Mouse (Mus musculus) gastrocnemius, postnatal 36 days (tissue): ENCODE data around the gene Spats2. TPM values are rescaled to one million over a fixed set of nuclear protein-coding genes. Genes with fewer than 3 reads are reported as not detected.

ENCODE experiments used
- DNase-seq, 2 experiments: peaks; one replicate each; pipeline ENCODE4 v3.0.0; 2022
- intact Hi-C: fragments of 180-260 bp; cut with DNase I; formaldehyde crosslinking; loops from one replicate; pipeline ENCODE4 v1.15.1; 2025
- total RNA-seq, 2 experiments: library from RNA; stranded (reverse); gene quantifications; 2 replicates each; pipeline ENCODE4 v1.2.3; 2021

The Spats2 gene
- total RNA-seq, 2 experiments from 2014 or later = 3.8 to 3.9 TPM

DNA sequence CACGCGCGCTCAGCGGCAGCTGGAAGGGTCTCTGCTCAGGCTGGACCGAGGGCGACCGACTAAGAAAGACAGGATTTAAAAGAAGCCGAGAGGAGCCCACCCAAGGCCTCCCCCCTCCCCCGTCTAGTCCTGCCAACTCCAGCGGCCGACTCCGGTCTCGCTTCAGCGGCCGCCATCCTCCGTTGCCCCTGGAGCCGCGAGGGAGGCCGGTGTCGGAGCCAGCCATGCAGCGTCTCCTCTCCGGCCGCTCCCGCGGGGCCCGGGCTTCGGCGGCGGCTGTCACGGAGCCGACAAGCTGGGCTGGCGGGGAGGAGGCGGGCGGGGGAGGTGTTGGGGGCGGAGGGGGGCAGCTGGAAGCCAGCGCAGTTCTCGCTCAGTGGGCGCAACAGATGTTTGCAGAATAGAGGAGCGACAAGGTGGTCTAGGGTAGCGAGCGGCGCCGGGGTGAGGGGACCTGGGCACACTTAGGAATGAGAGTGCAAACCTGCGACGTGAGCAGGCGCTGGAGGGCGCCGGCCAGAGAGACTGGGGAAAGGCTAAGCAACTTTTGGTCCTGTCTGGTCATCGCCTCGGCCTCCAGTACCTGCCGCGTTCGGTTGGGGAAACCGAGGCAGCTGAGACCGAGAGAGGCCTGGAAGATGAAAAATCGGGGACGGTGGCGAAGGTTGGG, 28.8 kb upstream of the Spats2 start:
- DNase-seq = no peak
- intact Hi-C loops = no loop called here

- intact Hi-C loops = no loop called here
- DNase-seq = no peak
Measured at GRCm38 (mm10) chr15:99097840-99098492, 27.8 kb upstream of the Spats2 start.

DNA sequence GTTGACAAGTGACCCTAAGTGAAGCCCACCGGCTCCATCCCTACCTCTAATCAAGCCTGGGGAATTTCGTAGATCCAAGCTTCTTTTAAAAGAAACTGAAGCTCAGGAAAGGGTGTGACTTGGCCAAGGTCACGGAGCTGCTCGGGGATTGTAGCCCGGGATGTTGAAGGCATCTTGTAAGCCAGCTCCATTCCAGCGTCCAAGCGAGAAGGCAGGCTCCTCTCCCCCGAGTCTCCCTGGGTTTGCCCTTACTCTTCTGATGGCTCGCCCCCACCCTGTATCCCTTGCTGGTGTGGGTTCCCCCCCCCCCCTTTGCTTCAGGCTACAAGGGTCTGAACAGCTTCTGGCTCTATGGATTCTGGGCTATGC, 27.2 kb upstream of the Spats2 start:
- DNase-seq = no peak
- intact Hi-C loops = no loop called here

DNA sequence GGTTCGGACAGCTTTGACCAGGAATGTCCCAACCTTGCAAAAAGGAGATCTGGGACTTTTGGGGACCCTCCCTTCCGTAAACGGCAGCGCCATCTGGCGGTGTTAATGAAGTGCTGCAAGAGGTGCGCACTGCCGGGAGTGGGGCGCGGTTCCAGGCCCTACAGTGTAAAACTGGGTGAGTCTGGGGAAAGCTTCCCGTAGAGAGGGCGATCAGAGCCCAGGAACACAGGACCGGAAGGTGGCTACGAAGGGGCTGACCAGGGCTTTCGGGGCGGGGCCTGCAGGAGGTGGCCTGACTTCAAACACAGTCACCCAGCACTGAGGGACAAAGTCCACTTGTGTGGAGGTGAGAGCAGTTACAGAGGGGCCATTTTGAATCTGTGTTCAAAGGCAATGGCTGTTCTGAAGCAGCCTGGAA, 26.6 kb upstream of the Spats2 start:
- peak in 1 of 2 experiments; percentile 29 for DNase-seq
- intact Hi-C loops = no loop called here

DNA sequence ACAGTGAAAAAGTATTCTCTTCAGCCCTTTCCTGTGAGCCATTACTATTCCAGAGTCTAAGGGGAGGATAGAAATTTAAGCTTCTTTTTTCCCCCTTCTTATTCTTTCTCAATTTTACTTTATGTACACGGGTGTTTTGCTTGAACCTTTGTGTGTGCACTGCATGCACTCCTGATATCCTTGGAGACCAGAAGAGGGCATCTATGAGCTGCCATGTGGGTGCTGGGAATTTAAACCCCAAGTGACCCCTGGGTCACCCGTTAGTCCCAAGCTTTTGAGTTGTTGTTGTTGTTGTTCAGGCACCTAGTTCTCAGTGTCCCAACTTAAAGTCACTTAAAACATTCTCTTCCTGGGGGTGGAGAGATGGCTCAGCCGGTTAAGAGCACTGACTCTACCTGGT, 25.7 kb upstream of the Spats2 start:
- intact Hi-C loops = no loop called here
- no peak for DNase-seq

DNA sequence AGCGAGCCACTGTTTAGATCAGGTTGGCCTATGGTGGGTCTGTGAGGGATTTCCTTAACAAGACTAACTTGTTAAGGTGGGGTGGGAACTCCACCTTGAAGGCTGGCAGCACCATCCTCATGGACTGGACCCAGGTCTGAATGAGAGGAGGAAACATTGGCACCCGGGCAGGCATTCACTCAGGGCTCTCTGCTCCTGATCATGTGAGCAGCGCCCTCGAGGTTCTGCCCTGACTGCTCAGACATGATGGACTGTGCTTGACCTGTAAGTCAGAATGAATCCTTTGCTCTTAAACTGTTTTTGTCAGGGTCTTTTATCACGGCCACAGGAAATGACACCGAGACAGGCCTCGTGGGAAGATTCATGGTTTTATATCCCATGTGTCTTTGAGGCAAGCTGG, 20.5 kb upstream of the Spats2 start:
- intact Hi-C loops = no loop called here

DNA sequence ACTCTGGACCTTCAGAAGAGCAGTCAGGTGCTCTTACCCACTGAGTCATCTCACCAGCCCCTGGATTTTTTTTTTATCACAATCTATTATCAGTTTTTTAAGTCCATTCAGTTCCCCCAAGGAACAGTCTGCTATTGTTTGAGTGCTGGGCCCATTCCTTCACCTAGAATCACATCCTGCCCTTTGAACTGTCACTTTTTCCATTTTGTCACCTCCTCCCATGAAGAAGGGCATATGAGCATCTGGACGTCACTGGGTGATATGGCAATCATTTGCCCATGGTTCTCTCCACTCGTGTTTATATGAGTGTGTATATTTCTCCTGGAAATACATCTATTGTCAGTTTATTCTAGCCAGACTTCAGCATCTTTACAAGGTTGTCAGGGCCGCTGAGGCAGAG, 17.9 kb upstream of the Spats2 start:
- no peak for DNase-seq
- intact Hi-C loops = no loop called here

More for the DNA sequence above, 20.5 kb upstream of the Spats2 start:
- no peak for DNase-seq

DNA sequence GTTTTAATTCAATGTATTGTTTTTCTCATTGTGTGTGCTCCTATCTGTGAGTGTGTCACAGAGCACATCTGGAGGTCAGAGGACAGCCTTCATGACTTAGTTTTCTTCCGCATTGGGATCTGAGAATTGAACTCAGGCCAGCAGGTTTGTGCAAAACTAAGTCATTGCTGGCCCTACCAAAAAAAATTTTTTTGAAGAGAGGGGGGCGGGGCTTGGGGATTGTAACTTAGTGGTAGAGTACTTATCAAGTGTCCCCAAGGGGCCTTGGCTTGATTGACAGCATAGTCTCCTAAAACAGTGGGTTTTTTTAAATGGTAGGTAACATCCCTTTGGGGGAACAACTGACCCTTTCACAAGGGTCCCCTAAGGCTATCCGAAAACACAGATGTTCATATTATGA, 14.6 kb upstream of the Spats2 start:
- intact Hi-C loops = no loop called here

DNA sequence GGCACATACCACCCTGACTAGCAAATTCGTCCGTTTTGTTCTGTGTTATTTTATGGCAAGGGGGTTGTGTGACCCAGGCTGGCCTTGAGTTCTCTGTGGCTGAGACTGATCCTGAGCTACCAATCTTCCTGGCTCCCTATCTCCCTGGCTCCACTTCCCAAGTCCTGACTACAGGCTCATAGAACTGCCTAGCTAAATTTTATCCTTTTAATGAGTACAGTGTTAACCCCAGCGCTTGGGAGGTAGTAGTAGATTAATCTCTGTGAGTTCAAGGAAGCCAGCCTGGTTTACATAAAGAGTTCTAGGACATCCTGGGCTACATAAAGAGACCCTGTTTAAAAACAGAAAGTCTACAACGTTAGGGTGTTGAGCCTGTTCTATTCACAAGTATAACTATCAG, 13.9 kb upstream of the Spats2 start:
- DNase-seq = no peak
- intact Hi-C loops = no loop called here

More for the DNA sequence above, 14.6 kb upstream of the Spats2 start:
- DNase-seq = no peak

GRCm38 (mm10) chr15:99112843-99113395, 12.8 kb upstream of the Spats2 start:
- no peak for DNase-seq
- intact Hi-C loops = no loop called here

GRCm38 (mm10) chr15:99113396-99113975, 12.2 kb upstream of the Spats2 start:
- intact Hi-C loops = no loop called here
- DNase-seq = no peak

- intact Hi-C loops = no loop called here
- DNase-seq = no peak
Measured at GRCm38 (mm10) chr15:99114312-99115064, 11.2 kb upstream of the Spats2 start.

GRCm38 (mm10) chr15:99115065-99115423, 10.7 kb upstream of the Spats2 start:
- no peak for DNase-seq
- intact Hi-C loops = no loop called here

DNA sequence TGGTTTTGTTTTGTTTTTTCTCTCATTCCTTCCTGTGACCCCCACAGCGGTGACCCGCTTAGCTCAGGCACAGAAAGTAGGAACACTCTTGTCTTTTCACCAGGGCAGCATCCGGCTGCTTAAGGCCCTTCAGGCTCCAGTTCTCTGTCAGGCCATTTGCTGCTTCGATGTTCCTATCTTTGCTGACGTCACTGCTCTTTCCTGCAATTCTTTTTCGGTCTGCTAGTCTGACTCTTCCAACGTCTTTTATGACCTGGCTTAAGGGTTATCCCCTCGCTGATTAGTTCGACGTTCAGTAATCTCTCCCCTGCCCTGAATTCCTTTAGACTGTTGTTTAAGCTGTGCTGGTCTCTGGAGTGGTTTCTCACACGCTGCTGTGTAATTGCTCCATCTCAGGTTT, 9.2 kb upstream of the Spats2 start:
- no peak for DNase-seq
- intact Hi-C loops = no loop called here

- DNase-seq = no peak
- intact Hi-C loops = no loop called here
Measured at GRCm38 (mm10) chr15:99120814-99121213, 4.9 kb upstream of the Spats2 start.

- no peak for DNase-seq
- intact Hi-C loops = no loop called here
Measured at GRCm38 (mm10) chr15:99122642-99123041, 3.1 kb upstream of the Spats2 start.

- peak; percentile 81 to 83 for DNase-seq
- intact Hi-C loops = no loop called here
Measured at GRCm38 (mm10) chr15:99126081-99126815, 532 bp downstream of the Spats2 start.

DNA sequence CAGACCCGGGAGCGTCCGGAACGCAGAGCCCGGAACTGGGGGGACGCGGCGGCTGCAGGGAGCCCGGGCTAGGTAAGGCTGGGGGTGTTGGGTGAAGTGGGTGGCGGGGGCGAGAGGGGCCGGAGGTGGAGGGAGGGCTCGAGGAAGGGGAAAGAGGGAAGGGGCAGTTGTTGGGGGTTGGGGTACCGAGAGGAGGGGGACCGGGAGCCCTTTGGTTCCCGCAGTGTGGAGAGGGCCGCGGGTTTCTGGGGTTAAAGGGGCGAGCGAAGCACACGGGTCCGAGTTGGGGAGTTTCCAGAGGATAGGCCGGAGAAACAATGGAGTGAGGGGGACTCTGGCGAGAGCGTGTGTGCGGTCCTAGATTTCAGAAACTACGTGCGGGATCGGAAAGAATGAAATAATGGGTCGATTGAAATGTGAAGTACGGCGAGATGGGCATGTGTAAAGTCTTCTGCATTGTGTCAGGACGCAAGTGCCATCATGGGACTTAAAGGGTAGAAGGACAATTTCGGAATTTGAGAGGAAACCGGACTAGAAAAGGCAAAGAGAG, 1.2 kb downstream of the Spats2 start:
- DNase-seq = no peak
- intact Hi-C loops = no loop called here

GRCm38 (mm10) chr15:99127851-99128522, 2.3 kb downstream of the Spats2 start:
- DNase-seq = no peak
- intact Hi-C loops = no loop called here

DNA sequence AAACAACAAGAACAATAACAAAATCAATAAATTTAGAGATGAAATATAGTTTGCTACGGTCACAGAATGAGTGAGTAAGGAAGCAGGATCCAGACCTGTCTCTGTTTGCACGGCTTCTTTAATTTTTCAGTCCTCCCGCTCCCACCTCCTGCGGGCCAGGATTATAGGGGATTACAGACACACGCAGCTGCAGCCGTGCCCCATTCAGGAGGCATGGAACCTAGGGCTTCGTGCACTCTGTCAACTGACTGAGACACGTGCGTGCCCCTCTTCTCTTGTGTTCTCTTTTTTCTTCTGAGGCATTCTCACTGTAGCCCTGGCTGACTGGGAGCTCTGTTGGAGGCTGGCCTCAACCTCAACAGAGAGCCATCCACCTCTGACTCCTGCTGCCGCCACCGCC, 3.7 kb downstream of the Spats2 start:
- intact Hi-C loops = no loop called here
- no peak for DNase-seq
